Mouse (Mus musculus) testis, postnatal 10 days (tissue): ENCODE measurements at regions not wholly inside any gene's neighbourhood (a gene's known extent, or its start where the extent isn't known, plus 50 kb on each side); places are given as distances from the start of the nearest gene placed in this dataset.

Source experiments
- DNase-seq: peaks from one replicate; pipeline ENCODE4 v3.0.0; 2021; ENCODE audit warnings: low spot score

- DNase-seq, result no peak
Measured at GRCm38 (mm10) chr12:110228011-110228411, 50.9 kb upstream of the Dio3 start.
